Mouse (Mus musculus): ENCODE measurements around the gene Fam47e.
A peak's percentile ranks its signal among the peaks of the same experiment; 100 is the strongest.
"Not testable (repeated sequence)": the region's sequence is repeated elsewhere in the genome, so short reads cannot be mapped to it uniquely, and the experiment has no call there.

Fam47e gene

DNA sequence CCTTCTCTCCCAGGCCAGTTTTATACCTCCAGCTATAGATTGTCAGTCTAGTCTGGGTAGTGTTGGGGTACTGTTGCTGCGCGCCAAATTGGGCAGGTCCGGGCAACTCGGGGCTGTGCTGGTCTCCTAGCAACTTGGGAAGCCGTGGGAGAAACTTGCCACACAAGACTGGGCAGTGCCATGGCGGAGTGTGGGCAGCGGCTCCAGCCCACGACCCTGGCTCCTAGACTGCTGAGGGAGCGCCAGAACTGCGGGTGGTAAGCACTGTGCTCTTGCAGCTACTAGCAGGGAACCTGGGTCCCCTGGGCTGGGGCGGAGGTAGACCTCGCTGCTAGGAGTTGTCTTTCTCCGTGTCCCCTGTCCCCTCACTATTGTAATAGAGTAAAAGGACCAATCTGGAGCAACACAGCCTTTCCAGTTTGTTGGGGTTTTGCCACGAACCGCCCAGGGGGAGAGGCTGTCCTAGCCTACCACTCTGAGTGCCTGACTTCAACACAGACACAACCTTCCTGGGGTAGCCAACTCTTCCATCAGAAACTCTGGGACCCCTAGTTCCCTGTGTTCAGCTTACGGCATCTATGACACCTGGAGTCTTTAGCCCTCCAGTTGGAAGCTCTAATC lies at the start of gene Fam47e:
Gene Fam47e, plus strand, starts transcription at position 179 of the 621 bp plus-strand sequence.
- DNase-seq = peak; percentile 37

DNA sequence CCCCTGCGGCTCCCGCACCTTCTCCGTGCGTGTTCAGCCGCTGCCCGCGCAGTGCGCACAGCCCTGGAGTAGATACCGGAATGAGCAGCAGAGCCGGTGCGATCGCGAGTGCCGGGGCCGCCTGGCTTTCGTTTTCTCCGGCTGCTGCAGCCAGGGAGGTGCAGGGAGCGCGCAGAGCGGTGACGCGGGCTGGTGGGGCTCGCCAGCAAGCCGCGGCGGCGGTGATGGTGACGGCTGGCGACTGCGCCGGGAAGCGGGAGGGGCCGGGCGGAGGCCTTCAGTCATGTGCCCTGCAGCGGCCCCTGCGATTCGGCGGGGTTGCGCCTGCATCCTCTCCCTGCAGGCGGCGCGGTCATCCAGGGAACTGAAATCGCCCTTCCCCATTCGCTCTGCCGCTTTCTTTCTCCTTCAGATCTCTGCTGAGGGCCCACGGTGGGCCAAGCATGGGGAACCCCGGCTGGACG lies 49.4 kb upstream of the Fam47e start:
- DNase-seq = peak; percentile 97

DNA sequence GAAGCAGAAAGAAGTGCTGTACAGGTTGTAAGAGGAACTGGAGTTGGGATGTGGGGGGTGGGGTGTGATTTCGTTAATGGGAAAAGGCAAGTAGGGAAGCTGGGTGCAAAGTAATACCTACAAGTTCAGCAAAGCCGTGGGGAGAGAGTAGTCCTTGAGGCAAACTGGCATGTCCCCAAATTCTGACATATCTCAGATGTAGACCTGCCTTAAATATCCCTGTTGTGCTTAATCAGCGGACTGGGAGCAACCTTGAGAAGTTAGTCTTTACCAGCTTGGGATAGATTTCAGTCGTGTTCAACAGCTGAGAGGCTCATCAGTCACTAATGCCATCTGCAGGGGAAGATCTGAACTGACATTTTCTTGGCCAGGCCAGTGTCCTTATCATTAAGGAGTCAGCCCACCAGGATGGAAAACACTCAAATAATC lies 48.6 kb upstream of the Fam47e start:
- peak; percentile 48 for DNase-seq

DNA sequence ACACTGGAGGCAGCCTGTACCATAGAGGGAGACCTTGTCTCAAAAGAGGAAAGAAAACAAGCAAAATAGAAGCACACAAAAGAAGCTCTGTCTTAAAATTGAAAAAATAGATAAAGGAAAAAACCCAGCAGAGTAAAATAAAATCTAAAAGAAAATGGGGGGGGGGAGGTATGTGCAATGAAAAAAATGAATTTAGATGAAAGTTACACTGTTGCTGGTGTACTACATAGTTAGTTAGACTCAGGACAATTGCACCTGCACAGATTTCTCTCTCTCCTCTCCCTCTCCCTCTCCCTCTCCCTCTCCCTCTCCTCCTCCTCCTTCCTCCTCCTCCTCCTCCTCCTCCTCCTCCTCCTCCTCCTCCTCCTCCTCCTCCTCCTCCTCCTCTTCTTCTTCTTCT lies 48.1 kb upstream of the Fam47e start, which contains the start of gene Scarb2:
Gene Scarb2, minus strand, starts transcription at position 101 of the 400 bp plus-strand sequence.
- no peak for DNase-seq

DNA sequence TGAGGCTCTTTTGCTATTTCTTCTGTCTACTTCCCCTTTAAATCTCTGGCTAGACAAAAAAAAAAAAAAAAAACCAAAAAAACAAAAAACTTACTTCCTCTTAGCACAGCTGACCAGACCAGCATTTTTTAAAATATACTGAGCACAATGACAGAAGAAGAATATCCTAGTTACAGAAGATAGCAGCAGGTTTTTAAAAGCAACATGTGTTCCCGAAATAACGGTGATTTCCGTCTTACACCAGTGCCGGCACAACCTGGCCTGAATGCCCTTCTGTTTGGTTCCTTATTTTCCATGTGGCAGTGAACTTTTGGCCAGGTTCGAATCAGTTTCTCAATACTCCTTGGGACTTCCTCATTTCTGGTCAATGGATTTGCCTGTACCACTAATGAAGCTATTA lies 46.0 kb upstream of the Fam47e start:
- no peak for DNase-seq

DNA sequence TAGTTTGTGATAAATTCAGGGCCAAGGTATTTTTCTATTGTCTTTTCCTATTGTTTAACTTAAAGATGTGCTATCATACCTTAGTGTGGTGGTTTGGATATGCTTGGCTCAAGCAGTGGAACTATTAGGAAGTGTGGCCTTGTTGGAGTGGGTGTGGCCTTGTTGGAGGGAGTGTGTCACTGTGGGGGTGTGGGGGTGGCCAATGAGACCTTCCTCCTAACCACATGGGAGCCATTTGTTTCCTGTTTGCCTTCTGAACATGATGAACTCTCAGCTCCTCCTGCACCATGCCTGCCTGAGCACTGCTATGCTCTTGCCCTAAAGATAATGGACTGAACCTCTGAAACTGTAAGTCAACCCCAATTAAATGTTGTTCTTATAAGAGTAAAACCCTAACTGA lies 43.6 kb upstream of the Fam47e start:
- DNase-seq = no peak

DNA sequence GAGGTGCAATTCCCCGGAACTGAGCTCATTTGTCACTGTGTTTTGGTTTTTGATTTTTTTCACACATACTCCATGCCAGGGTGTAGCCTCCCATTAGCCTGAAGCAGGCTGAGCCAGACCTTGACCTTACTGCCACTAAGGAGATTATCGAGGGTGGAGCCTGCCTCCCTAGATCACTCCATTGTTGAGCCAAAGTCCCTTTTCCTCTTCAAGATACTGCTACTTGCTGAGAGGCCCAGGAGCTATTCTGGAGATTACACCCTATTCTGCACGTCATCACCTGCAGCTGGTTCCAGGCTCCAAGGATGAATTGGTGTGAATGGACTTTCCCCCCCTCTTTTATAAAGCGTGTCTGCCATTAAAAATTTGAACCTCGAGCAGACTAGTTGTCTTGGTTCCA lies 42.8 kb upstream of the Fam47e start:
- DNase-seq = no peak

DNA sequence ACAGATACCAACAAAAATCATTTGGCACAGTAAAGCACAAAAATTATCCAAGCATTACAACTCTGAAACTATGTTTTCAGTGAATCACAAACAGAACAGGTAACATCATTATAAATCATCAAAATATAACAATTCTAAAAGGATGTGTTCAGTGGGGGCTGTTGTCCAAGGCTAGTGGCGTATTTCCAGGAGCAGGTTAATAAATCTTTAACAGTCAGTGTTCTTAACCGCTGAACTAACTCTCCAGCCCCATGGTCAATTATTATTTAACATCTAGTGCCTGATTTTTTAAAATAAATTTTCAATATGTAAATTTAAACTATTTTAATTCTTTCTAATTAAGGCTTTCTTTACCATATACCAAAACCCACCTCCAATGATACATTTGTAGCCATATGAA lies 33.7 kb upstream of the Fam47e start:
- not testable (repeated sequence) for DNase-seq

DNA sequence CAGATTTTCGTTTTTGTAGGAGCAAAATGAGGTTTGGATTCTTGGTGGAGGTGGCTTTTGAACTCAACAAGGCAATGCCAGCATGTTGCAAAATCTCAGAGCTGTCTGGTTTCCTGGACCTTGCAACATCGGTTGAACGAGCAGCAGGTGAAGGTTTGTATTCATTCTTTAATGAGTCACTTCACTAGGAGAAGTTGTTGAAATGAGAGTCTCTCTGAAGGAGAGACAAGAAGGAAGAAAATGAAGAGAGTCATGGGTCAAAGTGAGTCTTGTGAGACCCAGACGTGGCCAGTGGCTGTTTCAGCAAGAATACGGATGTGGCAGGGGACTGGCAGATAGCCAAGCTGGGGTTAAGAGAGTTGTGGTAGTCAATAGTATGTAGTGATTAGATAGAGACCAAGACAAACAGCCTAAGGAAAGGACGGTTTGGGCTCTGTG lies 30.0 kb upstream of the Fam47e start:
- DNase-seq = peak; percentile 18

DNA sequence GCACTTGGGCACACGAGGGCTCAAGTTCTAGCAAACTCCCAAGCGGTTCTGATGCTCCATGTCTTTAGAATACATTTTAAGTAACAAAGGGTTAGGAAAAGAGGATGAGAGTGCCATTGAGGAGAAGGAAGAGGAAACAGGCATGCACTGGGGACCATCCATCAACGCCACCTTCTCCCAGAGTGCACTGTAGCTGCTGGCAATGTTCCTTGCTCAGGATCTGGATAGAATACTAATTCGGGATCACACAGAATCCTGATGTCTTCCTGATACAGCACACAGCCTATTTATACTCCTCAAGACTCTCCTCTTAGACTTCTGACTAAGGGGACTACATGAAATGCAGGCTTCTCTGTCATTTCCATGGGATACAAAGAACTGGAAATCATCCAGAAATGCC lies 15.2 kb upstream of the Fam47e start:
- DNase-seq = no peak

DNA sequence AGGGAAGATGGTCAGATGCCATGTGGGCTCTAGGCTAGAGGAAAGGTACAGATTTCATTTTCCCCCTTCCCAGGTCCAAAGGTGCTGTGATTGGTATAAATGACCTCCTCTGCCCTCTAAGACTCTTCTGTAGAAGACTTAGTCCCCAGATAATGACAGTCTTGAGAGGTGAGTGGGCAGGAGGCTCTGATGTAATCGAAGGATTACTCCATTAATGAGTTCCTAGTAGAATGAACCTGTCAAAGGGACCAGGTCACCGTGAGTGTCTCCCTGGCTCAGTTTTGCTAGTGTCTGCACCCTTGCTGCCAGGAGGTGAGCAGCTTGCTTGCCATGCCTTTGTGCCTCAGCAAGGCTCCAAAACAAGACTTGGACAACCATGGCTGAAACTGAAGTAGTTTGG lies 2.3 kb upstream of the Fam47e start:
- DNase-seq = no peak

DNA sequence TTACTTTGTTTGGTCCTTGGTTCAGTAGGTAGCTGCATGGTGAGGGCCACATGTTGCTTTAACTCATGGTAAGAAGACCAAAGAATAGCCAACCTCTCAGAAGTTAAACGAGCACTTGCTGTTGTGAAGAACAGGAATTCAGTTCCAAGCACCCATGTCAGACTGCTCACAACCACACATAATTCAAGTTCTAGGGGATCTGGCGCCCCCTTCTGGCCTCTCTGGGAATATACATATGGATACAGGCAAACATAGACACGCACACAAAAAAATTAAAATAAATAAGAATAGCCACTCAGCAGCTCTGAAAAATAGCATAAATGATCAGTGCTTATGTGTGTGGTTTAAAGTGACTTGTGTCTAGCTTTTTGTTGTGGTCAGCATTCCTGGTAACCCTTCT lies 930 bp upstream of the Fam47e start:
- DNase-seq = no peak

DNA sequence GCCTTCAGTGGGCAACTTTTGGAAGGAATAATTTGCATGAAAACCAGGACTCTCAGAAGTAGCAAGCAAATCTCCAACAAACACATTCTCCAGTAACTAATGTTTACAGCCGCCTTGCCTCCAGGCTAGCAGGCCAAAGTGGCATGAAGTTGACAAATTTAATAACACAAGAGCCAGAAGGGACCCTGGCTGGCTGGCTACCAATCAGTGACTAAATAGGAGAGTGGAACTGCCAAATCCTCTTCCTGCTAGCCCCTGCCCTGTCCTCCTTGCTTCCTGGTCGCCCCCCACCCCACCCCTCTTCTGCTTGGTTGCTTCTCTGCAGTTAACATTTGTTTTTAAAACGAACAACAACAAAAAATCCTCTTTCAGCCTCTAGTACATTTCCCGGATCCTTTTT lies 426 bp upstream of the Fam47e start:
- peak; percentile 26 for DNase-seq

DNA sequence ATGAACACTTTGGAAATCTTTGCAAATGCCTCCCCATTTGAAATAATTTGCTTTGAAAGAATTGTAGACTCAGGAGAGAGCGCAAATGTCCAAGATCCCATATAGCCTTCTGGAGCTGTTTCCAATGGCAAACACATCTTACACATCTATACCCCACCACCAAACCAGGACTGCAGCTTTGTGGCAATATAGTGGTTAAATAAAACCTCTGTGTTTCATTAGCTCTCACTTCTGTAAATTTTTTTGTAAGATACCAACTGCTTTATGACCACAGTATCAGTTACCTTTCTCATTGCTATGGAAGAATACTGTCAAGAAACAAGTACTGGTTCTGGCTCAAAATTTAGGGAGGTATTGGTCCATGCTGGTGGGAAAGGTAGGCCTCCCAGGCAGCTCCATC lies 1.0 kb downstream of the Fam47e start:
- DNase-seq = no peak

DNA sequence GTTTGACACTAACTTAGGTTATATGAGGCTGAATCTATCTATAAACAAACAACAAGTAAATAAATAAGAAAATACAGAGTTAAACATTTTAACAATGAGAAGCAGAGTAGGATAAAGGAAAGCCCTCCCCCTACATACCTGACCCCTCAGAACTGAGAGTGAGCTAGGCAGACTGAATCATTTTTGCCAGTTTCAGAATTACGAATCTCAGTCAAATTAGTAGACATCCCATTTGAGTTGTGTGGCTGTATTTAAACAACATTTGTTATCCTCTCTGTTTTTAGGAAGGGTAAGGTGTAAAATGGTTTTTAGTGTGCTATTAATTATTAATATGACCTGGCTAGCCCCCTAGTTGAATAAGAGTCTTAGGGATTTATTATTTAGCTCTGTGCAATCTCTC lies 2.6 kb downstream of the Fam47e start:
- DNase-seq = no peak

DNA sequence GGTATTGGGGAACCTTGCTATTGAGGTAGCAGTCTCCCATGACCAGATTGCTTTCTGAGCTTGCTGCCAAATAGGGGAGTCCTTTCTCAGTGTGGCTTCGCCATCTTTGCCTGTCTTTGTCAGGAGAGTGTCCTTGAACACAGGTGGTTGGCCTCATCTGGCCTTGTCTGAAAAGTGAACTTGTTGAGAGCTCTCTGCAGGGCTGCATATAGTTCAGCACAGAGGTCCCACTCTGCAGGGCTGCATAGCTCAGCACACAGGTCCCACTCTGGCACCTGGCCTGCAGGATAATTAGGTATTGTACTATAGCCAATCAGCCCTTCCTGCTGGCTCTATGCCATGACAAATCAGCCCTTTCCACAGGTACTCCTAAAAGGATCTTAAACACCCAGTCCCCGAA lies 5.3 kb downstream of the Fam47e start:
- DNase-seq = no peak

DNA sequence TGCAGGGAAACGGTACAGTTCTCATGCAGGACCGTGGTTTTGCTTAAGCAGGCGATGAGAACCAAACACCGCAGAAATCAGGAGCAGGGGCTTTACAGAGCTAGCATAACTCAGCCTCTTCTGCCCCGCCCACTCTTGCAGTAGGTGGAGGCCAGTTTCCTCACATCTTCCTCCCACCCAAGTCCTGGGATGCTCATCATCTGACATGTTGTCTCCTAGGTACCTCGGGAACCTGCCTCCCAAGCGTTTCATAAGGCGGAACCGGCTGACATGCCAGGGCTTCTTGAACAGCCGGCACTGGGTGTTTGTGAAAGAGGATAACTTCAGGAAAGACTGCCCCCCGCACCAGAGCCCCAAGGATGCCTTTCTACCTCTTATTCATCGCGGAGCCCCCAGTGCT lies 7.1 kb downstream of the Fam47e start:
- no peak for DNase-seq

DNA sequence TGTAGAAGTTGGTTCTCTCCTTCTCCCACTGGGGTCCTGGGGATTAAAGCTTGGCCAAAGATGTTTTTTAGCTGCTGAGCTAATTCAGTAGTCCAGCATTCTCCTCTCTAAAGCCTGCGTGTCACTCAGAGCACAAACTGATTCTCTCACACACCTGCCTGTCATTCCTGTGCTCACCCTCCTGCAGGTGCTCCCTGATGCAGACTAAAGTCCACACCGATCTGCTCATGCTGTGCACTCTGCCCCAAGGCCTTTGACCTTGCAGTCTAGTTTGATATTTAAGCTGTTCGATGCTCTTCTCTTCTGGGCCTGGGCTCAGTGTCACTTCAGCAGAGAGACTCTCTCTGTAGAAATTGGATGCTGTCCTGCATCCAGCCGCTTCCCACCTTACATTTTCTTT lies 16.4 kb downstream of the Fam47e start:
- peak; percentile 14 for DNase-seq

DNA sequence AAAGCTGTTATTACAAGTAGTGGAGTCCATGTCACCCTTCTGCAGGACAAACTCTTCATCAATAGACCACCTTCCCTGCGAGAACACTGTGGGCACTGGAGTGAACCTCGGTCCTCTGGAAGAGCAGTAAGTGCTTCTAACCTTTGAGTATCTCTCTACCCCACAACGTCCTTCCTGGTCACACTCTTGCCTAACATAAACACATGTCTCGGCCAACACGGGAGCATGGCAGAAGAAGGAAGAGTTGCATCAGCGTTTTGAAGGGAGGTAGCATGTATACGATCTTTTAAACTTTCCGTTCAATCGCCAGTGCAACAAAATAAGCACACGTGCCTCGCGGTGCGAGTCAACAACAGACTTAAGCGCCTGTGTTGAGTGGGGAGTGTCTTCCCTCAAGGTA lies 24.7 kb downstream of the Fam47e start:
- no peak for DNase-seq

DNA sequence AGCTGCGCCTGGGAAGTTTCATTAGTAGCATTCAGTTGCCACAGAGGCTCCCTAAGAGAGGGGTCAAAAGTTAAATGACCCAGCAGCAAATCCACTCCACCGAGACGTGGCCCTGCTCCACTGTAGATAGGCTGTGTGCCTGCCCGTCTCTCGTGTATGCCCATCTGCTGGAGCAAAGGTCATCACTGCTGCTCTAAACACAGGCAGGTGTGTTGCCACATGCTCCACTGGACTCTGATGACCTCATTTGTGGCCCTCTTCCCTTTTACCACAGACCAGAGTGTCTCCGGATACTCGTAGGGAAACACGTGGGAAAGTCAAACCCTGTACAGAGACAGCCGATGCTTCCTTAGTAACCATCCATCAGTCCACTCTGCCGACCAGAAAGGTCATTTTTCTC lies 31.1 kb downstream of the Fam47e start:
- peak; percentile 7 for DNase-seq

DNA sequence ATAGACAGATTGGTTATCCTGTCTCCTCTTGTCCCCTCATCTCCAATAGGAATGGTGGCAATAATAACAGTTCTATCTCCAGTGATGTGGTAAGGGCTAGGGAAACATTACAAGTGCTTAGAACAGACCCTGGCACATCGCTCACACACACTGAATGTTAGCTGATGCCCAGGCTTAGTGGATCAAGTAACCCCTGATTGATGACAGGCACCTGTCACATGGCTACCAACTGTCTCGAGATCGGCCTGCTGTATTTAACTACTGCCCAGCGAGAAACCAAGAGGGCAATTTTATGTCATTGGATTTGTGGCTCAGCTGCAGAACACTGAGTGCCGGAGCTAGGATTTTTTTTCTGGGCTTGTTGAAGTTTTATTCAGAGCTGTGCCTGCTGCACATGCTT lies 40.2 kb downstream of the Fam47e start:
- DNase-seq = no peak

DNA sequence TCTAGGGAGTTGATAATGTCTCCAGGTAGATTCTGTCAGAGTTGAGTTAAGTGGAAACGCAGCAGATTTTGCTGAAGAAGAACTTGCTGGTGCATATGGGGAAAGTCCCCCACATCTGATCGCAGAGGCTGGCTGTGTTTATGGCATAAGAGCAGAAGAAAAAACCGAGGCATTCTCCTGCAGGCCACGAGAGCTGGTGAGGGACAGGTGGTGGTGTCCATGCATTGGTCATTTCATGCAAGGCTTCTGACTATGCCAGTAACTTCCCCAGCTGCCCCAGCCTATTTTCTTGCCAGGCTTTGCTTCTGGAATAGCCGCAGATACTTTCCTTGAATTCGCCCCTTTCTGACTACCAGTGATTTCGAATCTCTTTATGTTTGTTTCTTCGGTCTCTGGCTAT lies 42.0 kb downstream of the Fam47e start:
- no peak for DNase-seq

DNA sequence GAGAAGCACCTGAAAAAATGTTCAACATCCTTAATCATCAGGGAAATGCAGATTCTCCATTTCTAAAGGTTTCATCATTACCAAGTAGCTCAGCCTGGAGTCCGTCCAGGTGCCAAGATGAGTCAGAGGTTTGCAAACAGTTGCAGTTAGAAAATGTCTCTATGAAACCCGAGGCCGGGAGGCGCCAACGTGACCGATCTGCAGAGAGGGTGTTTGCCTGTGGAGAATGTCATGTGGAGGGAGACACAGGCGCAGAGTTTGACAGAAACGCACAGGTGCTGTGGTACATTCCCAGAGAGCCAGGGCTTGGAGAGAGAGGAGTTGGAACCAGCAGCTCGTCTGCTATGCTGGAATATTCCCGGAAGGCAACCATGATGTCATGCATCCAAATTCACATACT lies 44.2 kb downstream of the Fam47e start:
- DNase-seq = no peak

DNA sequence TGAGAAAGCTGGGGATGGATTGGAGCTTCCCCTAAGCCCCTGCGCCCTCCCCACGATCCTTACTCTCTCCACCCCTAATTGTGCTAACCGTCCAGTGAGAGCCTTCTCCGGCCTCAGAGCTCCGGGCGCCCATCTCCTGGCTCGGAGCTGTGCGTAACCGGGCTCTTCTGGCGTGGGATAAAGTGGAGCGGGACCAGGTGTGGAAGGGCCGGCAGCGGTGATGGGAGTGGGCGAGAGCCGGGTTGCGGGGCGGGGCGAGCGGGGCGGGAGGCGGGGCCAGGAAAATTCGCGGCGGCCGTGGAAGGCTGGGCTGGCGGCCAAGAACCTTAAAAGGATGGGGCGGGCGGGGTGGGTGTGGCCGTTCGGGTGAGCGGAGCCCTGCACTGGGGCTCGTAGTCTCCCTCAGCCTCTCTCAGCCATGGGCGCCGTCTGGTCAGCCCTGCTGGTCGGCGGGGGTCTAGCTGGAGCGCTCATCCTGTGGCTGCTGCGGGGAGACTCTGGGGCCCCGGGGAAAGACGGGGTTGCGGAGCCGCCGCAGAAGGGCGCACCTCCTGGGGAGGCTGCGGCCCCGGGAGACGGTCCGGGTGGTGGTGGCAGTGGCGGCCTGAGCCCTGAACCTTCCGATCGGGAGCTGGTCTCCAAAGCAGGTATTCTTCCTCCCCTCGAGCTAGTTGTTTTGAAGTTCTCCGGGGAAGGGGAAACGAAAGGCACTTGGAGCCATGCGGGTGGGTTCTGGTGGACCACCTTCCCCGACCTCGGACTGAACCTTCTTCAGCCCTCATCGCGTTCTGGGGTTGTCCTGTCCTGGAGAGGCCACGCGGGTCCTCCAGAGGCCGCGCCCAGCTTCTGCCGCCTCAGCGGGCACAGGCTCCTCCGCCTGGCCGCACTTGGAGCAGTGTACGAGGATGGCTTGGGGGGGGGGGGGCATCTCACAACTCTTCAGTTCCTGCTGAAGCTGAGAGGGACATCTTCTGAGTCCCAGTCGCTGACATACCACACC lies 48.1 kb downstream of the Fam47e start, which contains the start of gene Stbd1:
Gene Stbd1, plus strand, starts transcription at position 351 of the 1,000 bp plus-strand sequence.
- DNase-seq = peak; percentile 80

All from kidney, postnatal 14 days (tissue).